Mouse (Mus musculus): ENCODE measurements around the gene Pmepa1.

The Pmepa1 gene

DNA sequence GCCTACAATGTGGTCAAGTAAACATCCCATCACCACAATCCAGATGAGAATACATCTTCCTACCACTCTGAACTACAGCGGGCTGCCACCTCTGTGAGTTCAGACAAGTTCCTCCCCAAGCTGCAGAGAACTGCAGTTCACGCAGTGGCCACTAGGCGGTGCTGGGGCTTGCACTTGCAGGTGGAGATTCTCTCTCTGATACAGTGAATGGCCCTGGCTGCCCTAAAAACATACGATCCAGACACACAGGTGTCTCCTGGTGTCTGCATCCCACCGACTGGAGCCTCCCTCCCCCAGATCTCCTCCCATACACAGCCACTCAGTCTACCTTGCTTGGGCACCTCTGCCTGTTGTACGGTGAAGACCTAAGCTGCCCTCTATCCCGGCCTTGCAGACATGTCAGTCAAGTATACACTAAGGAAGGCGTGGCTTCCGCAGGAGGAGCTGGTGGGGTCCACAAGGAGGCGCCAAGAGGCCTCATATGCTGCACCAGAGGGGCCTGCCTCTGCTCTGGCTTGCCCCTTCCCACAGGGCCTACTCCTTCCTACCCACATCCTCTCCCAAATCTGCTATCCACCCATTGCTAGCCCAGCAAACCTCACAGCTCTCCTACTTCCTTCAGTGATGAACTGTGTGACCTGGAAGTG is 46.6 kb downstream of the Pmepa1 start:
- peak; percentile 85 to 97 for DNase-seq (ENCODE audit: inconsistent age in 2 of 2, low spot score in 1 of 2)

- no peak for DNase-seq (ENCODE audit: inconsistent age in 2 of 2, low spot score in 1 of 2)
Observed at GRCm38 (mm10) chr2:173228567-173228966, 47.8 kb downstream of the Pmepa1 start.

- no peak for DNase-seq (ENCODE audit: inconsistent age in 2 of 2, low spot score in 1 of 2)
Observed at GRCm38 (mm10) chr2:173226792-173227191, 49.5 kb downstream of the Pmepa1 start.

- no peak for DNase-seq (ENCODE audit: inconsistent age in 2 of 2, low spot score in 1 of 2)
Observed at GRCm38 (mm10) chr2:173225906-173226305, 50.4 kb downstream of the Pmepa1 start.

DNA sequence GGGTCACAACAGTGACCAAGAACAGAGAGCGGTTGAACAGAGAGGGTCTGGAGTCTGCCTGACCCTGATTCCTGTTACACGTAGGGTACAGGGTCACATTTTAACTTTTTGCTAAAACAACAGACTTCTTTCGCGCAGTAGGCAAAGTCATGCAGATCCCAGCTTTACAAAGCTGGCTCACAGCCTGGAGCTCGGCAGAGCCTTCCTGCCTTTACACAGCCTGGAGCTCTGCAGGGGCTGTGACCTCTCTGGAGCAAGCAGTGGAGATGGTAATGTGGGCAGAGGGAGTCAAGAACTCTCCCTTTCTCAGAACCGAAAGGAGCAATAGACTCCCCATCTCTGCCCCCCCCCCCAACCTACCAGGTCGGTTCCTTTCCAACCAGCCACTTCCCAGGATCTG is 51.5 kb downstream of the Pmepa1 start:
- DNase-seq (ENCODE audit: inconsistent age in 2 of 2, low spot score in 1 of 2) = no peak

DNA sequence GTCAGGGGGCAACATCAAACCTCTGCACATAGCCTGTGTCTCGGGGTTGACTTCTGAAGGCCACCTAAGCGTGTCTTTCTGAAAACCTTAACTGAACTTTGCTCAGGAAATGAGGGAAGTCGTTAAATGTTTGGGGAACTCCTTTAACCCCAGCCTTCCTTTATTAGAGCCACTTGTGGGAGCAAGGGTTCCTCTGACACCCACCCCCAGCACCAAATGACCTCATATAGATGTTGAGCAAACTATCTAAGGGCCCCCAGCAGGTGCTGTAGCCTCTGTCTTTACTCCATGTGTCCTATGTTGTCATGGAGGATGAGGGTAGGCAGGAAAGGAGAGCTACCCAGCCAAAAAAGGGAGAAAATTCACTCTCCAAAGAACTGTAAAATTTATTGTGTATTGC is 52.2 kb downstream of the Pmepa1 start:
- DNase-seq (ENCODE audit: inconsistent age in 2 of 2, low spot score in 1 of 2) = no peak

GRCm38 (mm10) chr2:173223496-173223895 is 52.8 kb downstream of the Pmepa1 start:
- DNase-seq (ENCODE audit: inconsistent age in 2 of 2, low spot score in 1 of 2) = no peak

DNA sequence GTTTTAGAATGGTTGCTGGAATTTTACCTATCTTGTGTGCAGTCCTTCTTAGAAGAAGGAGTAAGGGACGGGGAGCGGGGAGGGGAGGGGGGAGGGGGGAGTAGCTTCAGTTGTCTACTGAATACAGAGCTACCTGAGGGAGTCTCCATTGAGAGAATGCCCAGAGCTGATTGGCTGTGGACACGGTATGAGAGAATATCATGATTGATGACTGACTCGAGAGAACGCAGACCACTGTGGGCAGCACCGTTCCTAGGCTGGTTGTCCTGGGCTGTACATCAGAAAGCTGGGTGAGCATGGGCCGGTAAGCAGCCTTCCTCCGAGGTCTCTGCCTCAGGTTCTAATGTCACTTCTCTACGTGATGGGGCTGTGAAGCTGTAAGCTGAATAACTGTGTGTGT is 55.6 kb downstream of the Pmepa1 start:
- DNase-seq (ENCODE audit: inconsistent age in 2 of 2, low spot score in 1 of 2) = no peak

DNA sequence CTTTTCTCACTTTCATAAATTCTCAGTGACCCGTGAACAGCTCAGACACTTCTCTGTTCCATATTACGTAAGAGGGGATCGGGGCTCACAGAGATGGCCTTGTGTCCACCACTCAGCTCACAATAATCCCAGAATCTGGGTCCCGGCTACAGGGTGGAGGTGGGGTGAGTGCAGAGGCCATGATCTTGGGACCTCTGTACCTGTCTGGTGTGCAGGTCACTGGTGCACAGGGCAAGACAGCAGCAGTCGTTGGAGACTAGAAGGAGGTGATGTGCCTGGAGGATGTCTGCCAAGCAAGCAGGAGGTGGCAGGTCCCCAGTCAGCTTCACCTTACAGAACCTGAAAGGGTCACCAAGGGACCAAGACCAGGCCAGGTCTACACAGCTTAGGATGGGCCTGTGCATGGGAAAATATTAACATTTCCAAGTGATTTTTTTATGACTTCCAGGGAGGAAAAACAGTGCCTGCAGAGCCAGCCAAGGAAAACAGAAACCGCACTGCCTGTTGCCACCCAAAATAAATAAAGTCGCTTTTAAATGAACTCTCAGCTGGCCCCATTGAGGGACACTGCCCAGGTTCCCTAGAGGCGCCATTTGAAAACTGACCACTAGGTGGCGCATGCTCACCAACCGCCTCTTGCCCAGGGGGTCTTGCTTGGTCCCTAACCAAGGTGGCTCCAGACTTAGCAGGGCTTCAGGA is 56.9 kb downstream of the Pmepa1 start:
- DNase-seq (ENCODE audit: inconsistent age in 2 of 2, low spot score in 1 of 2) = peak; percentile 23 to 66

- peak; percentile 2 to 79 for DNase-seq (ENCODE audit: inconsistent age in 2 of 2, low spot score in 1 of 2)
Observed at GRCm38 (mm10) chr2:173218416-173219141, 57.8 kb downstream of the Pmepa1 start, which contains the start of gene Zbp1. Gene Zbp1 (minus strand): TSS chr2:173218923.

DNA sequence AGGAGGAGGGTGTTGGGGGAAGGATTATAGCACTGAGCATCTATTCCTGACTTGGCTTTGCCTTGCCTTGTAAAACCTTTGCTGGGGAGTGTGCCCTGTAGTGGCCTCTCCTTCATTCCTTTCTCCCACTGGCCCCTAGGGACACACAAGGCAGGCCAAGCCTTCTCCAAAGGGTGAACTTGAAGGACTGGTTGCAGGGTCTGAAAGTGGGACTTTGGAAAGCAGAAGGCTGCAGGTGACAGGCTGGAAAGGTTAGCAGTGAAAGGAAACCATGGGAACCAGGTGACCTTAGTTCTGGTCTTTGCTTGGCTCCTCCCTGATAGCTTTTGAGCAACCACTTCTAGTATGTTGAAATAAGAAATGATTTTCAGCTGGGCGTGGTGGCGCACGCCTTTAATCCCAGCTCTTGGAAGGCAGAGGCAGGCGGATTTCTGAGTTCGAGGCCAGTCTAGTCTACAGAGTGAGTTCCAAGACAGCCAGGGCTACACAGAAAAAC is 58.5 kb downstream of the Pmepa1 start:
- DNase-seq (ENCODE audit: inconsistent age in 2 of 2, low spot score in 1 of 2) = peak in 1 of 2 experiments; percentile 1

GRCm38 (mm10) chr2:173217246-173217645 is 59.1 kb downstream of the Pmepa1 start:
- peak in 1 of 2 experiments; percentile 1 for DNase-seq (ENCODE audit: inconsistent age in 2 of 2, low spot score in 1 of 2)

DNA sequence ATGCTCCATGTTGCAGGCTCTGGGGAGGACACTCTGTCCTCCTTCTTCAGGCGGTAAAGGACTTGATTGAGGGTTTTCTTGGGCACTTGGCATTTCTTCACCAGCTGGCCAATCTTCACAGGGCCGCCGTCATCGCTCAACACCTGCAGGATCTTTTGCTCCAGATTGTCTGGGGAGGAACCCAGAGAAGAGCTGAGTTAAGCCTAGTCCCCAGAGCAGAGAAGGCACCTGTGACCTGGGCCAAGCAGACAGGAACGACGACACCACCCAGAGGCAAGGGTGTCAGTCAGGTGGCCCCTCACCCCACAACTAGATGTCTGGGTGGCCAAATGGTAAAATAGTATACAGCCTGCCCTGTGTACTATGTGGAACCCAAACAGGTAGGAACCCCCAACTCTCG is 59.5 kb downstream of the Pmepa1 start:
- peak in 1 of 2 experiments; percentile 2 for DNase-seq (ENCODE audit: inconsistent age in 2 of 2, low spot score in 1 of 2)

DNA sequence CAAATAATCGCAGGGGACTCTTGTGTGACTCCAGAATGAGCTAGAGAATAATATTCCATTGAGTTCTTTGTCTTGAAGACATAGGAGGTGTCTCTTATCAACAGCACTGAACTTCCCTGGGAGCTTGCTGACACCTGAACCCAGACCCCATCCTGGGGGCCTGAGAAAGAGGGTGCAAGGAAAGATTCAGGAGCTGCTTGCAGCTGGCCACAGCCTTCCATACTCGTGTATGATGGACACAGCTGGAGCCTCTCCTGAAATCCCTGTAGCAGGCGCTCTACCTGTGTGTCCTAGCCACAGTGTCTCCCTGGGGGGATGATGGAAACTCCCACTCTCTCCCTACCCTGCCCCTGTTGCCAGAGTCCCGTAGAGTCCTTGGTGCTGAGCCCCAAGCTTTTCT is 64.1 kb downstream of the Pmepa1 start:
- DNase-seq (ENCODE audit: inconsistent age in 2 of 2, low spot score in 1 of 2) = no peak

DNA sequence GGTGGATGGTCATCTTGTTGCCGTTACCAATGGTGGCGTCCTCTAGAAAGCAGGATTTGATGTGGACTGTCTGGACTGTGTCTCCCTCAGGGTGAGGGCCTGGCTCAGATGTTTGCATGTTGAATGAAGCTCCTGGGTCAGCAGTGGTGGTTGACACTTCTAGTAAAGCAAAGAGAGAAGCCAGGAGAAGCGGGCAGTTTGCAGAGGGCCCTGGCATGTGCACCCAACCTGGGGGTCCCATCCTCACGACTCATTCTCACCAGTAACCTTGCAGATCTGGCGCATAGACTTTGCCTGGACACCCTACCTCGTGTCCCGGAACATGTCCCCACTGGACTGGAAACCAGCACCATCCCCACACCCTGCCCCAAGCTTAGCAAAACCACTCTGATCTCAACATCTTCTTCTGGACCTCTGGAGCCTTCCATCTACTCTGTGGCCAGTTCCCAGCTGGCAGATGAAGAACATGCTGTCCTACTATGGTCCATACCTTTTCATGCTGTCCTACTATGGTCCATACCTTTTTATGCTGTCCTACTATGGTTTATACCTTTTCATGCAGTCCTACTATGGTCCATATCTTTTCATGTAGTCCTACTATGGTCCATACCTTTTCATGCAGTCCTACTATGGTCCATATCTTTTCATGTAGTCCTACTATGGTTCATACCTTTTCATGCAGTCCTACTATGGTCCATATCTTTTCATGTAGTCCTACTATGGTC is 67.1 kb downstream of the Pmepa1 start:
- DNase-seq (ENCODE audit: inconsistent age in 2 of 2, low spot score in 1 of 2) = no peak

GRCm38 (mm10) chr2:173207051-173207450 is 69.3 kb downstream of the Pmepa1 start:
- DNase-seq (ENCODE audit: inconsistent age in 2 of 2, low spot score in 1 of 2) = no peak

- no peak for DNase-seq (ENCODE audit: inconsistent age in 2 of 2, low spot score in 1 of 2)
Observed at GRCm38 (mm10) chr2:173205563-173206099, 70.7 kb downstream of the Pmepa1 start.

GRCm38 (mm10) chr2:173204671-173205070 is 71.7 kb downstream of the Pmepa1 start:
- DNase-seq (ENCODE audit: inconsistent age in 2 of 2, low spot score in 1 of 2) = no peak

GRCm38 (mm10) chr2:173203726-173204125 is 72.6 kb downstream of the Pmepa1 start:
- no peak for DNase-seq (ENCODE audit: inconsistent age in 2 of 2, low spot score in 1 of 2)

GRCm38 (mm10) chr2:173202924-173203689 is 73.2 kb downstream of the Pmepa1 start:
- no peak for DNase-seq (ENCODE audit: inconsistent age in 2 of 2, low spot score in 1 of 2)

Data from adrenal gland, adult (tissue).